ENCODE assay signal across 8 mouse cellular contexts in the genomic region with DNA sequence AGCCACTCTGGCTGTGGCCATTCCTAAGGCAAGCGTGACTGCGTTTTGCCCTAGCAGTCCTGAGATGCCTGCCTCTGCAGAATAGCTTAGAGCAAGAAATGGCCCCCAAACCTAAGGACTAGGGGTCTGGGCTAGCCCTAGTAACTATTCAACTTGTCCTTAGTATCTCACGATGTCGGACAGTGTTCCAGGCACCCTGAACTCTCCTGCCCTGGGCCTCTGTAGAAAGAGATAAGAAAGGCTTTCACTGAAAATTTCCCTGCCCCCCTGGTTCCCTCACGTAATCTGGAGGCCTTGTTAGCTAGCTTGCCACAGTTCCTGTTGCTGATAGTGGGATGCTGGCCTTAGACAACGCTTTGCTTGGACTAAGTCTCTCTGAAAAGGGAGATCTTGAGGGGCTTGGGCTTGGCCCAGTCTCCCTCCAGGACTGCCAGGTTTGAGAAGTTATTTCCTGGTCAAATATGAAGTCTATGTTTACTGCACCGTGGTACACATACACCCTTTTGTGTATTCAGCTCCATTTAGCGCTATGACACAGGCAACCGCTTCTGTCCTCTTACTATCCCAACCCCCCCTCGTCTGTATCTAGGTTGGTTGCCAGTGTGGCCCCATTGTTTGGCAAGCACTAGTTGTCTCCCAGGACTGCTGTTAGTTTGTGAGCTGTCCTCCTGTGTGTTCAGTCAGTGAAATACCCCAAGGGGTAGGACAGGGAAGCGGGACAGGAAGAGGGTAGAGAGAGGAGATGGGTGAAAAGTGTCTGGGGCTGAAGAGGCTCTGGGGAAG.
A peak's percentile ranks its signal among the peaks of the same experiment; 100 is the strongest.
DNase-seq lines count a peak whose midpoint lies in the region; ATAC-seq lines count a peak whose summit lies in the region.

No protein-coding gene starts in this region.

- no peaks in the 10 kb centered on the region for H3K27me3 ChIP-seq in neural tube, embryonic 11.5 days (ENCODE audit: control insufficient read depth, insufficient read depth, low read length)
- no peaks in the 10 kb centered on the region for H3K27me3 ChIP-seq in forebrain, embryonic 16.5 days (replicated peaks; ENCODE audit: control insufficient read depth, insufficient read depth, low read length)
- H3K27me3 ChIP-seq in limb, embryonic 12.5 days: no peaks in the 10 kb centered on the region
- H3K27me3 ChIP-seq in midbrain, embryonic 16.5 days (ENCODE audit: control insufficient read depth, insufficient read depth, low read depth, low read length): no peaks in the 10 kb centered on the region

- ATAC-seq in neural tube, embryonic 11.5 days (ENCODE audit: insufficient read depth, low FRiP score, low TSS enrichment): no peak; the same call in 1 of the 2 replicates
- ATAC-seq in forebrain, embryonic 16.5 days: no peak
- no peak for ATAC-seq in limb, embryonic 12.5 days (ENCODE audit: insufficient number of reproducible peaks, insufficient read depth, low FRiP score, low TSS enrichment, low read depth)
- ATAC-seq in midbrain, embryonic 16.5 days: peak; percentile 2; the same call in 1 of the 2 replicates

- H3K4me2 ChIP-seq in neural tube, embryonic 11.5 days (ENCODE audit: low read depth): peak overlapping the region; percentile 72
- peak overlapping the region; percentile 63; the same call in 1 of the 2 replicates for H3K4me2 ChIP-seq in forebrain, embryonic 16.5 days (ENCODE audit: low read length)
- peak overlapping the region; percentile 77 for H3K4me2 ChIP-seq in limb, embryonic 12.5 days
- peak overlapping the region; percentile 78 for H3K4me2 ChIP-seq in midbrain, embryonic 16.5 days (ENCODE audit: low read length)

- WGBS in neural tube, embryonic 11.5 days: 73% methylated on average over 11 of the region's 11 CpGs
- 74% methylated on average over 11 of the region's 11 CpGs for WGBS in forebrain, embryonic 16.5 days
- WGBS in limb, embryonic 12.5 days: 80% methylated on average over 11 of the region's 11 CpGs
- 70% methylated on average over 11 of the region's 11 CpGs for WGBS in midbrain, embryonic 16.5 days

- H3K27ac ChIP-seq in neural tube, embryonic 11.5 days (ENCODE audit: low read depth, low read length): no peak overlapping the region
- no peak overlapping the region for H3K27ac ChIP-seq in forebrain, embryonic 16.5 days (ENCODE audit: low read length)
- H3K27ac ChIP-seq in limb, embryonic 12.5 days: no peak overlapping the region
- no peak overlapping the region for H3K27ac ChIP-seq in midbrain, embryonic 16.5 days (ENCODE audit: low read length)

- no peaks in the 10 kb centered on the region for H3K36me3 ChIP-seq in neural tube, embryonic 11.5 days (ENCODE audit: control insufficient read depth, insufficient read depth, low read length)
- H3K36me3 ChIP-seq in forebrain, embryonic 16.5 days (ENCODE audit: control insufficient read depth, insufficient read depth): no peaks in the 10 kb centered on the region
- H3K36me3 ChIP-seq in limb, embryonic 12.5 days: no peaks in the 10 kb centered on the region
- no peaks in the 10 kb centered on the region for H3K36me3 ChIP-seq in midbrain, embryonic 16.5 days (ENCODE audit: control insufficient read depth, insufficient read depth, low read length)

- peaks cover 4% of the 10 kb centered on the region; the same call in 1 of the 2 replicates for H3K4me1 ChIP-seq in neural tube, embryonic 11.5 days (ENCODE audit: control insufficient read depth, insufficient read depth, low read length)
- H3K4me1 ChIP-seq in forebrain, embryonic 16.5 days (replicated peaks; ENCODE audit: control insufficient read depth, insufficient read depth, low read length): peaks cover 22% of the 10 kb centered on the region
- H3K4me1 ChIP-seq in limb, embryonic 12.5 days (replicated peaks): peaks cover 13% of the 10 kb centered on the region; the same call in 1 of the 2 replicates
- H3K4me1 ChIP-seq in midbrain, embryonic 16.5 days (ENCODE audit: control insufficient read depth, insufficient read depth, low read length): peaks cover 7% of the 10 kb centered on the region

- peak overlapping the region; percentile 79 for H3K9ac ChIP-seq in neural tube, embryonic 11.5 days (ENCODE audit: low read length)
- H3K9ac ChIP-seq in forebrain, embryonic 16.5 days (replicated peaks; ENCODE audit: low read depth, low read length): peak overlapping the region; percentile 62
- H3K9ac ChIP-seq in limb, embryonic 12.5 days (replicated peaks): peak overlapping the region; percentile 63; the same call in 1 of the 2 replicates
- peak overlapping the region; percentile 67; the same call in 1 of the 2 replicates for H3K9ac ChIP-seq in midbrain, embryonic 16.5 days (ENCODE audit: low read depth, low read length)

- no peak for DNase-seq in neural tube, embryonic 11.5 days (ENCODE audit: low spot score)
- no peak for DNase-seq in neural tube, embryonic 10.5 days (ENCODE audit: extremely low spot score, low spot score)
- DNase-seq in cerebellum, postnatal 36 days: no peak
- no peak for DNase-seq in ovary, postnatal 10 days (ENCODE audit: low spot score)
- DNase-seq in kidney, postnatal 10 days: no peak

- no peaks in the 10 kb centered on the region for H3K9me3 ChIP-seq in neural tube, embryonic 11.5 days (ENCODE audit: control insufficient read depth, low read length)
- H3K9me3 ChIP-seq in forebrain, embryonic 16.5 days (ENCODE audit: control insufficient read depth, low read length): no peaks in the 10 kb centered on the region
- no peaks in the 10 kb centered on the region for H3K9me3 ChIP-seq in limb, embryonic 12.5 days
- no peaks in the 10 kb centered on the region for H3K9me3 ChIP-seq in midbrain, embryonic 16.5 days (replicated peaks; ENCODE audit: control insufficient read depth, low read length, poor library complexity, severe bottlenecking)

- H3K4me3 ChIP-seq in neural tube, embryonic 11.5 days (ENCODE audit: low read depth, low read length): peak overlapping the region; percentile 36
- no peak overlapping the region; the same call in 1 of the 2 replicates for H3K4me3 ChIP-seq in forebrain, embryonic 16.5 days (replicated peaks; ENCODE audit: low read length)
- peak overlapping the region; percentile 48; the same call in 1 of the 2 replicates for H3K4me3 ChIP-seq in limb, embryonic 12.5 days (replicated peaks)
- H3K4me3 ChIP-seq in midbrain, embryonic 16.5 days (ENCODE audit: low read depth, low read length): no peak overlapping the region; the same call in 1 of the 2 replicates

Comparison
In these comparisons a context has a peak if more than half of its experiments do, and no peak if none do; other contexts are left out.
1. H3K4me3 ChIP-seq: peak in neural tube, embryonic 11.5 days (single experiment) and limb, embryonic 12.5 days (single experiment); none in forebrain, embryonic 16.5 days (single experiment) and midbrain, embryonic 16.5 days (single experiment).
2. Peak in every context shown above with its lines, with median percentiles within 50 percentile points of each other: H3K4me2 ChIP-seq and H3K9ac ChIP-seq.